Mouse (Mus musculus) adrenal gland, adult (tissue): ENCODE results near the gene Gm49333.
A peak's percentile ranks its signal among the peaks of the same experiment; 100 is the strongest.

Experiments
- DNase-seq, 2 experiments: peaks; one replicate each; pipeline ENCODE4 v3.0.0; 2022 to 2023; ENCODE audit warnings: low spot score in 1 of 2; ENCODE audit not compliant: inconsistent age in 2 of 2

Gm49333 gene

GRCm38 (mm10) chr16:20677974-20678675 lies 66.7 kb downstream of the Gm49333 start:
- peak; percentile 95 to 97 for DNase-seq

GRCm38 (mm10) chr16:20690774-20691173 lies 79.4 kb downstream of the Gm49333 start:
- DNase-seq = no peak

GRCm38 (mm10) chr16:20691617-20692016 lies 80.2 kb downstream of the Gm49333 start:
- no peak for DNase-seq

GRCm38 (mm10) chr16:20692241-20692965 lies 81.0 kb downstream of the Gm49333 start:
- peak; percentile 33 to 60 for DNase-seq

- peak; percentile 94 to 97 for DNase-seq
Measured at GRCm38 (mm10) chr16:20693111-20693701, 81.8 kb downstream of the Gm49333 start, which contains the start of gene Fam131a. Gene Fam131a, plus strand, starts transcription at chr16:20693241.

GRCm38 (mm10) chr16:20694781-20695180 lies 83.4 kb downstream of the Gm49333 start:
- DNase-seq = peak; percentile 41 to 65
